Mouse (Mus musculus): Measurements from ENCODE around the gene Casp8.
A peak's percentile ranks its signal among the peaks of the same experiment; 100 is the strongest.
"Not testable (repeated sequence)": the region's sequence is repeated elsewhere in the genome, so short reads cannot be mapped to it uniquely, and the experiment has no call there.

DNA sequence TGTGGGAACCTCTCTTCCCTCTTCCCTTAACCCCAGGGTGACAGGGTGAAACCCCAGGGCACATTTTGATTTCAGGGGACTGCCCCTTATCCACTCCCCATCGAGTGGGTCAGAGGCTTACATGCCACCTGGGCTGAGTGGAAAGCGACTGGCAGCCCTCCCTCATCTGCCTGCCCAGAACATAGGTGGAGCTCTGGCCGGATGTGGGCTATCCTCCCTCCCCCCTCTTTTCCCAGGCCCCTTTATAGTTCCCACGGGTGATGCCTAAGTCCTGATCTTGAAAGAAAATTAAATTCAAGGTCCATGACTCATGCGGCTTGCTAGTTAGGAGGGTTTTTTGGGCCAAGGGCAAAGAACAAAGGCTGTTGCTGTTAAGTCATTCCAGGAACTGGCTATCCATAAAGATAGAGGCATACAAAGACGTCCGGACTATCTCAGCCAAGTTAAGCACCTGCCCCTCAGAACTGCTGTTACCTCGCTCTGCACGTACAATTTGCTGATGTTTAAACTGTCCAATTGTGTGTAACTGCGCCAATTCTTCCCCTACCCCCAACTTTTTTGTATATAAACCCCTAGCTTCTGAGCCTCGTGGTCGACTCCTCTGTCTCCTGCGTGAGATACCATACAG is 64.7 kb downstream of the Casp8 start:
- TF ChIP-seq CTCF (conservative IDR thresholded peaks at IDR 0.05 in 1 of 2, IDR thresholded peaks at IDR 0.05 in 1 of 2; ENCODE audit: low read depth in 2 of 2, low read length in 2 of 2); ZNF384 (IDR thresholded peaks at IDR 0.05; ENCODE audit: low read depth, low read length); ZMIZ1 (IDR thresholded peaks at IDR 0.05; ENCODE audit: low read depth, low read length); UBTF (IDR thresholded peaks at IDR 0.05; ENCODE audit: low read depth, low read length); GABPA (IDR thresholded peaks at IDR 0.05; ENCODE audit: insufficient replicate concordance, low read depth, low read length); ZKSCAN1 (IDR thresholded peaks at IDR 0.05; ENCODE audit: borderline replicate concordance, low read depth, low read length); E2F4 (IDR thresholded peaks at IDR 0.05; ENCODE audit: insufficient replicate concordance, low read depth, low read length): not testable (repeated sequence)
- 0 out of 2 replicates have a peak, but pooled peaks have one; percentile 4 for TF ChIP-seq HCFC1 (IDR thresholded peaks at IDR 0.05; ENCODE audit: low read depth, low read length)
- TF ChIP-seq TCF12 (IDR thresholded peaks at IDR 0.05; ENCODE audit: low read depth, low read length), result peak; percentile 86
- TF ChIP-seq ETS1 (conservative IDR thresholded peaks at IDR 0.05; ENCODE audit: low read depth, low read length), result peak; percentile 78
- 0 out of 2 replicates have a peak, but pooled peaks have one; percentile 13 for TF ChIP-seq POLR2A (IDR thresholded peaks at IDR 0.05; ENCODE audit: low read depth, low read length)
